Mouse (Mus musculus) bone marrow, adult 2 months (tissue): Measurements from ENCODE around the gene Wnt9b.

Source experiments
- CTCF ChIP-seq: fragments of 200-500 bp; IDR thresholded peaks from 2 replicates; pipeline ENCODE4 v1.5.1; 2011; ENCODE audit warnings: low read length, control low read depth; ENCODE audit not compliant: control insufficient read depth, insufficient read depth
- POLR2A ChIP-seq: fragments of 200-500 bp; IDR thresholded peaks from 2 replicates; pipeline ENCODE4 v1.6.1; 2011; ENCODE audit warnings: low read depth, mild to moderate bottlenecking, control low read depth, low read length, borderline replicate concordance; ENCODE audit not compliant: control insufficient read depth

GRCm38 (mm10) chr11:103764601-103765000, 15.0 kb upstream of the Wnt9b start:
- TF ChIP-seq CTCF (no peak), POLR2A (no peak)
